9 mouse cellular contexts compared by ENCODE assay signal in genomic region chr11:11886403-11886998, GRCm38 (mm10). TPM values are rescaled to one million over a fixed set of nuclear protein-coding genes. Genes with fewer than 3 reads are reported as not detected.
A peak's percentile ranks its signal among the peaks of the same experiment; 100 is the strongest.
DNase-seq lines count a peak whose midpoint lies in the region; ATAC-seq and TF ChIP-seq lines count a peak whose summit lies in the region.
"Had no signal": no experiment of that assay in that cellular context is flagged by ENCODE, and none has a peak within 500 bp of the region (broad histone marks: within the 10 kb centered on the region; RNA-seq: fewer than 3 reads in every experiment).

No protein-coding gene starts in this region.

- peak overlapping the region; percentile 90 for H3K27ac ChIP-seq in heart, embryonic 10.5 days
- H3K27ac ChIP-seq in embryonic facial prominence, embryonic 14.5 days (replicated peaks; ENCODE audit: low read depth, low read length) = peak overlapping the region; percentile 49
- peak overlapping the region; percentile 70 for H3K27ac ChIP-seq in liver, embryonic 14.5 days
- H3K27ac ChIP-seq: neural tube, embryonic 12.5 days had no signal

- no peaks in the 10 kb centered on the region for H3K27me3 ChIP-seq in heart, embryonic 10.5 days (ENCODE audit: insufficient read depth, poor library complexity, severe bottlenecking)
- no peaks in the 10 kb centered on the region for H3K27me3 ChIP-seq in embryonic facial prominence, embryonic 14.5 days (replicated peaks; ENCODE audit: control insufficient read depth, insufficient read depth, low read length)
- no peaks in the 10 kb centered on the region for H3K27me3 ChIP-seq in liver, embryonic 14.5 days (ENCODE audit: control insufficient read depth, insufficient read depth, low read length)
- H3K27me3 ChIP-seq: neural tube, embryonic 12.5 days had no signal

- peaks cover 54% of the 10 kb centered on the region for H3K4me1 ChIP-seq in heart, embryonic 10.5 days
- H3K4me1 ChIP-seq in embryonic facial prominence, embryonic 14.5 days (ENCODE audit: control insufficient read depth, insufficient read depth, low read length) = peaks cover 32% of the 10 kb centered on the region
- peaks cover 59 to 61% of the 10 kb centered on the region in 2 experiments for H3K4me1 ChIP-seq in liver, embryonic 14.5 days (replicated peaks; ENCODE audit: control insufficient read depth in 2 of 2, insufficient read depth in 2 of 2, low read length in 1 of 2)

- peak; percentile 74 for TF ChIP-seq EP300 in liver, embryonic 14.5 days (IDR thresholded peaks at IDR 0.05; ENCODE audit: low read depth)

- H3K4me3 ChIP-seq in heart, embryonic 10.5 days = no peak overlapping the region
- no peak overlapping the region for H3K4me3 ChIP-seq in embryonic facial prominence, embryonic 14.5 days (ENCODE audit: low read depth, low read length)
- H3K4me3 ChIP-seq in liver, embryonic 14.5 days (ENCODE audit: insufficient read depth in 1 of 2, low read depth in 2 of 2, low read length in 2 of 2) = no peak overlapping the region
- H3K4me3 ChIP-seq: neural tube, embryonic 12.5 days had no signal

- no peak for TF ChIP-seq CTCF in liver, embryonic 14.5 days (IDR thresholded peaks at IDR 0.05; ENCODE audit: low read depth)

- no peaks in the 10 kb centered on the region for H3K36me3 ChIP-seq in heart, embryonic 10.5 days
- H3K36me3 ChIP-seq in embryonic facial prominence, embryonic 14.5 days (ENCODE audit: control insufficient read depth, insufficient read depth, low read length) = no peaks in the 10 kb centered on the region
- no peaks in the 10 kb centered on the region for H3K36me3 ChIP-seq in liver, embryonic 14.5 days (replicated peaks; ENCODE audit: control insufficient read depth, insufficient read depth, low read depth)
- H3K36me3 ChIP-seq: neural tube, embryonic 12.5 days had no signal

- H3K9ac ChIP-seq in embryonic facial prominence, embryonic 14.5 days (ENCODE audit: low read depth, low read length) = no peak overlapping the region
- H3K9ac ChIP-seq in liver, embryonic 14.5 days (replicated peaks) = peak overlapping the region; percentile 23; the same call in 1 of the 2 replicates
- H3K9ac ChIP-seq: neural tube, embryonic 12.5 days had no signal

- DNase-seq in heart, embryonic 10.5 days (ENCODE audit: low spot score) = no peak
- no peak for DNase-seq in heart, adult 18-20 months
- peak; percentile 12 for DNase-seq in CD4-positive helper T cell, adult 2 months (ENCODE audit: low read depth, low spot score)
- no peak for DNase-seq in embryonic facial prominence, embryonic 14.5 days (ENCODE audit: low spot score)
- peak; percentile 49 to 57 (median 54) for DNase-seq in liver, embryonic 14.5 days (ENCODE audit: low read depth in 3 of 3, low spot score in 3 of 3)
- DNase-seq in kidney, adult 8-10 months = no peak
- no peak for DNase-seq in left cerebral cortex, adult 11 months (ENCODE audit: low spot score)

- no peak for ATAC-seq in embryonic facial prominence, embryonic 14.5 days (ENCODE audit: low read depth)
- peak; percentile 36 for ATAC-seq in liver, embryonic 14.5 days (ENCODE audit: insufficient read depth)
- ATAC-seq in monocyte, adult 5-6 weeks (replicated peaks; ENCODE audit: insufficient number of reproducible peaks, low FRiP score, low TSS enrichment, poor library complexity, severe bottlenecking) = no peak

- no peaks in the 10 kb centered on the region for H3K9me3 ChIP-seq in heart, embryonic 10.5 days
- H3K9me3 ChIP-seq in embryonic facial prominence, embryonic 14.5 days (ENCODE audit: control insufficient read depth, low read length) = 0 out of 2 replicates have a peak, but pooled peaks cover 4% of the 10 kb centered on the region
- no peaks in the 10 kb centered on the region for H3K9me3 ChIP-seq in liver, embryonic 14.5 days (ENCODE audit: control insufficient read depth, low read length)
- H3K9me3 ChIP-seq: neural tube, embryonic 12.5 days had no signal

- H3K4me2 ChIP-seq in embryonic facial prominence, embryonic 14.5 days (ENCODE audit: low read depth, low read length) = no peak overlapping the region
- peak overlapping the region; percentile 47 for H3K4me2 ChIP-seq in liver, embryonic 14.5 days (ENCODE audit: low read depth)
- H3K4me2 ChIP-seq: neural tube, embryonic 12.5 days had no signal

- WGBS in heart, embryonic 10.5 days = 33% methylated on average over 4 of the region's 4 CpGs
- 44% methylated on average over 4 of the region's 4 CpGs for WGBS in embryonic facial prominence, embryonic 14.5 days
- WGBS in liver, embryonic 14.5 days (ENCODE audit: insufficient replicate concordance) = 12% methylated on average over 4 of the region's 4 CpGs

RNA-seq across cellular contexts. Expression of gene Ddc, which starts 11.4 kb away (rescaled TPM):
- 34.5 and 42.8 TPM in 2 replicates for polyA plus RNA-seq in heart, embryonic 10.5 days (2016; fragmentation: Nextera tagmentation; extraction: Ambion mirVana)
- total RNA-seq in heart, adult 18-20 months (2021) = 1 to 10 TPM; 1.3 to 1.9 TPM
- polyA plus RNA-seq in embryonic facial prominence, embryonic 14.5 days (2014; fragmentation: Nextera tagmentation; extraction: Ambion mirVana) = 32.5 and 48.4 TPM in 2 replicates
- 3.0 and 4.3 TPM in 2 replicates for polyA plus RNA-seq in liver, embryonic 14.5 days (2012; rRNA removed)
- polyA plus RNA-seq in liver, embryonic 14.5 days (2014; fragmentation: Nextera tagmentation; extraction: Ambion mirVana) = 7.4 and 8.2 TPM in 2 replicates
- total RNA-seq in monocyte, adult 5-6 weeks (2017) = not detected in 3 replicates

Comparison
In these comparisons a context has a peak if more than half of its experiments do, and no peak if none do; other contexts are left out.
1. DNase-seq: peak in CD4-positive helper T cell, adult 2 months (single experiment) and liver, embryonic 14.5 days (3 of 3); none in heart, embryonic 10.5 days (single experiment), heart, adult 18-20 months (0 of 2), embryonic facial prominence, embryonic 14.5 days (single experiment), kidney, adult 8-10 months (0 of 2) and left cerebral cortex, adult 11 months (single experiment).
2. Peak in every context shown above with its lines, with median percentiles within 50 percentile points of each other: H3K27ac ChIP-seq.